Mouse (Mus musculus): ENCODE results near the gene Asb1.

The Asb1 gene

DNA sequence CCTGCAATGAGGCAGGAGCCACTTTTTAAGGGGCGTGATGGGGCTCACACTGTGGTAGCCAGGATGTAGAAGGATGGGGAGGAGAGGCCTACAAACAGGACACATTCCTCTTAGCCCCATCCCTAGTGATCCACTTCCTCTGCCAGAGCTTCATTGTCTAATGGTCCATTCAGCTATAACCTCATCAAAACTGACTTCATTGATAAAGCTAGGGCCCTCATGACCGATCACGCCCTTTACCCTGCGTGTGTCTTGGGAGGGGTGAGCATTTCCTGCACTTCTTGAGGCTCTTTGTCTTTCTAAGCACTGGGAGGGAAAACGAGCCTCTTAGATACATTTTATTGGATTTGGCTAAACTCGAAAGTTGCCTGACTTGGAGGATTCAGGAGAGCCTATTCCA is 66.8 kb downstream of the Asb1 start:
- DNase-seq (ENCODE audit: low read depth, low spot score): no peak
